Mouse (Mus musculus): ENCODE measurements around the gene Ranbp3l.
"Not testable (repeated sequence)": the region's sequence is repeated elsewhere in the genome, so short reads cannot be mapped to it uniquely, and the experiment has no call there.

Ranbp3l gene

DNA sequence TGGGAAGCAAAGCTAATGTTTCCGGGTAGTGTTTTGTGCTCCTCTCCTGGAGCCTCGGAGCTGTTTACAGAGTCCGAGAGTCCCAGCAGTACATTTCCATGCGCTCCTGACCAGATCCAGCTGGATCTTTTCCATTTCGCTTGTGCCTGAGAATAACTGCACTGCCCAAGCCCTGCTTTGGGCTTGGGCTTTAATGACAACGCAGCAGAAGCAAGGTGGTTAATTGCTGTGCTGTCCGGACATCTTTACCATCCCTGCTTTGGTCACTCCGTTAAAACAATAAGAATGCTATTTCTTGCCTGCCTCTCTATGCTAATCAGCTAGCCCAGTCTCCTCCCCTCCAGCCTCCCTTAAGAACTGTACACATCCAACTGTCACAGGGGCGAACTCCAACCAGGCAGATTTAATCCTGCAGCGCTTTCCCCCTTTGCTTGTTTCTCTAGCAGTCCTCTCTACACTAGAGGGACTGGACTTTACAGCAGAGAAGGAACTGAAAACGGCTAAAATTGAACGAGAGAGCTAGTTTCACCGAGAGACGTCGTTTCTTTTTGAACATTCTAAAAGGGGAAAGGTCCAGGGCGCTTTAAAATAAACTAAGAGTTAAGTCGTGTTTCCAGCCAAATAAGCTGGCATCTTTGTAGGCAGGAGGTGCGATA lies at the start of gene Ranbp3l:
Gene Ranbp3l, plus strand, starts transcription at position 377 of the 656 bp plus-strand sequence.
- no peak for DNase-seq (ENCODE audit: low spot score)

DNA sequence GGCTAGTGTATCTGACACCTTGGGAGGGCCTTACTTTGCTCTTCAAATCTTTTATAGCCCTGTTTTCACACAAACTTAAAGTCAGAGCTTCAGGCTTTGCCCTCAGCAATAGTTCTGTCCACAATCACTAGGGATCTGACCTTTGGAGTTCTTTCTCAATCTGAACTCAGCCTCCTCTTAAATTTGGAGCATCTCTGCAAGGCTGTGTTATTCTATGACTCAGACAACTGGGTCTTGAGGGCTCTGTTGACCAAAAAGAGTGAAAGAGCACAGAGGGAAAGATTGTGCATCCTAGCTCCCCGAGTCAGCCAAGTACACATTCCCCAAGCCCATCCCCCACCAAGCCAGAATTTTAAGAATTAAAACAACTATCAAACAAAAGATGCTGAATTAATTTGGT lies 37.7 kb upstream of the Ranbp3l start:
- DNase-seq (ENCODE audit: low spot score): no peak

DNA sequence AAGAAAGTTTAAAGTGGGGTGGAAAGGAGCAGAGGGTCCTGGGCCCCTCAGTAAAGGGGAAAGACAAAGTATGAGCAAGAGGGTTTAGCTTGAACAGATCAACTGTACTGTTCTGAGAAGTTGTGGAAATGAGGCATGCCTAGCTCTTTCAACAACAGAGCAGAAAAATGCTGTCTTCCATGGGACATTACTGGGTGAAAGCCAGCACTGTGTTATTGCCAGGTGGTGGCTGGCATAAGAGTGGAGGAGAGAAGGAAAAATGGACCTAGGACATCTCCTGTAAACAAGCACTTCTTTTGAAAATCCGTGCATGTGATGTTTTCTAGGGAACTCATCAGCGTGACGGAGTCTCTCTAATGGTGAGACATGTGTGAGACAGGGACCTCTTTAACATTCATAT lies 30.8 kb upstream of the Ranbp3l start:
- no peak for DNase-seq (ENCODE audit: low spot score)

GRCm38 (mm10) chr15:8940861-8941260 lies 26.9 kb upstream of the Ranbp3l start:
- DNase-seq (ENCODE audit: low spot score): no peak

- DNase-seq (ENCODE audit: low spot score): no peak
Measured at GRCm38 (mm10) chr15:8950856-8951255, 16.9 kb upstream of the Ranbp3l start.

DNA sequence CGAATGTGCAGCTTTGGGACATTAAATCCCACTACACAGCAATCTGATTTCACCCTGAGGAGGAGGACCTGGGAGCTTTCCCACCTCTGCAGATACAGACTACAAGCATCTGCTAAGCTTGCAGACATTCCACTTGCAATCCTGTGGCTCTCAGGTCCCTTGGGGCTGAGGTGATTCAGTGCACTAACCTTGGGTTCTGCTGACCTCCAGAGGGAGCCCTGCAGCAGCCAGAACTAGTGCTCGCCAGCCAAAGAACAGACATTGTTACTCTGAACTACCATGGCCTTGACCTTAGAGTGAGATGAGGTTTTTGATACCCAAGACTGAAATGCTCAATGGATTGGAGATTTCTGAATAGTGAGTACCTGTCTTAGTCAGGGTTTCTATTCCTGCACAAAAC lies 4.4 kb upstream of the Ranbp3l start:
- DNase-seq (ENCODE audit: low spot score): no peak

- DNase-seq (ENCODE audit: low spot score): no peak
Measured at GRCm38 (mm10) chr15:8968229-8968595, 463 bp downstream of the Ranbp3l start.

DNA sequence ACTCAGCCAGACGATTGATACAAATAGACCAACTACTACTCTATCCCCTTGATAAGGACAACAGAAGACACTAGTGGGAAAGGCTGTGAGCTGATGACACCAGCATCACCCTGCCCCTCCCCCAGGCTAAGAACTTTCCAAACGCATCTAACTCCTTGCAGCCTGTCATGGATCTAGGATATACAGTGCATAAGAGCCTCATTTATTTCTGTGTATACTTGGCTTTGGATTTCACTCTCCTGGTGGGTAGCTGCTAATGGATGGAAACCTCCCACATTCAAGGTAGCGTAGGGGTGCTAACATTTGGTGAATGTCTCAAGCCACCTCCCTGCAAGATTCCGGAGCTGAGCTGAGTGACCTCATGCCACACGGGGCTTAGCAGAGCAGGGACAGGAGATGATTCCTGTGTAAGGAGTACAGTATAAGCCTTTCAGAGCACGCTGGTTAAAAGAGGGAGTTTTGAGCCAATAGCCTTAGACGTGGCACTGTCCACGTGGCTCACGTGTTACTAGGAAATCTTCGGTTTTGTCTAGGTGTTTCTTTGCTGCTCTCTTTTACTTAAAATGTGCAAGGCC lies 1.4 kb downstream of the Ranbp3l start:
- DNase-seq (ENCODE audit: low spot score): no peak

DNA sequence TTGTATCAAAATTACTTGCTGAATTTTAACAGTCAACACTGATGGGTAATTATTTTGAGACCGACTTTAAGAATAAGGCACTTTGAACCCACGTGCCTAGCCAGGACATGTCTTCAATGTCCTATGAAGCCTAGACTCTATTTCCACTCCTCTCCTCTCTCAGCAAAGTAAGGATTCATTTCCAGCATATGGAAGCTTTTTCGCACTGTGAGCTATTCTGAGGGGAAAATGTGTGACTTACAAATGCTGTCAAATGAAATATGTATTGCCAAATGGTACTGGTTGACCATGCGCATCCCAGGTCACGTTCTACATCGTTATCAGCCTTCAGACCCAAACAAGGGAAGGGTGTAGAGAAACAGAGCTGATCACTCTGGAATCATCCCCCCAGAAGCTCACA lies 23.5 kb downstream of the Ranbp3l start:
- DNase-seq (ENCODE audit: low spot score): no peak

DNA sequence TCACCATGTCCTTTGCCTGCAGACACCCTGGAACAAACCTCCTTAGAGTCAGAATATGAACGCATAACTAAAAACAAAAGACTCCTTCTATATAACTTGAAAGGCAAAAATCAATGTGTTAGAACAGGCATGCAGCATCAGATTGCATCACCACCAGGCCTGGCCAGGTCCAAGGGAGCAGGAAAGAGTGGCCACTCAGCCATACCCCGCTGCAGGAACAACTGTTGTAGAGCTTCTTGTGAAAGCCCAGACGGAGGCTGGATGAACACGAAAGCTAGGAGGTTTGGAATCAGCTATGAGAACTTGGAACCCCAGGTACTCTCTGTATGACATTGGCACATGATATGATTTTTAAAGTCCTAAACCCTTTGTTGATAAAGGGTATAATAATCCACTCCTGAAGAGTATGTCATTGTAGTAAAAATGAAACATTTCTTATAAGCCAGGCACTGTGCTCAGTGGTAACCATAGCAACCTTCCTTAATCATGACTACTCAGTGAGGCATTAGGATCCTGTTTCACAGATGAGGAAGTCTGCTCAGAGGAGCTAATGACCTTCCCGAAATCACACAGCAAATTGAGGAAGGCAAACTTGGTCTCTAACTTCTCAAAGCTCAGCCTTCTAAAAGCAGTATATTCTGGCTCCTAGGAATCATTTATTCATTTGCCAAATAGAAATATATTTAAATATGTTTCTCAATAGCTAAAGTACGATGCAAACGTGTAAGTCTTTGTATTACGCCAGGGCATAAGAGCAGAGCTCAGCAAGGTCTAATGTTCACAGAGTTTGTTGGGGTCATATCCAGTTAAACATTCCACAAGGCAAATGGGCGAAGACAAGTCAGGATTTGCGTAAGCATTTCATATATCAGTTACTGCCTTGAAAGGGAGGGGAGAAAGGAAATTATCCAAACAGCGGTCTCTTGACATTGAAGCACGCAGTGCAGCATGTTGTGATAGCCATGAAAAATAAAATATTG lies 24.4 kb downstream of the Ranbp3l start:
- DNase-seq (ENCODE audit: low spot score): no peak

- DNase-seq (ENCODE audit: low spot score): no peak
Measured at GRCm38 (mm10) chr15:8994608-8995277, 27.0 kb downstream of the Ranbp3l start.

DNA sequence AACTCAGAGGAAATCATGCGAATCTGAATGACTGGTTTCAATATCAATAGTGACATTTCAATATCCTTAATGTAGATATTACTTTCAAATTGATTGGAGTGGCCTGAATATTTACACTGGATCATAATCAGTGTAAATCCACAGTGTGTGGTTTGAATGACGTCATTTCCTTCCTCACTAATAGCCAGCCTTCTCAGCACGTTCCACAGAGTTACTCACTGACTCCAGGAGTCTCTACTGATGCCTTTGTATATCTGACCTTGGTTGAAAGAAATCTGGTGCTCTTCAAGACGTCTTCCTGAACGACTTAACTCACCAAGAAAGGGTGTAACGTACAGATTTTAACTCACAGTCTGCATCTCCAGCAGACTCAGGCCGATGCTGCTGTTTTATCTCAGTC lies 27.7 kb downstream of the Ranbp3l start:
- no peak for DNase-seq (ENCODE audit: low spot score)

GRCm38 (mm10) chr15:9002762-9003161 lies 35.0 kb downstream of the Ranbp3l start:
- no peak for DNase-seq (ENCODE audit: low spot score)

- no peak for DNase-seq (ENCODE audit: low spot score)
Measured at GRCm38 (mm10) chr15:9009196-9009595, 41.4 kb downstream of the Ranbp3l start.

GRCm38 (mm10) chr15:9014541-9014940 lies 46.8 kb downstream of the Ranbp3l start:
- DNase-seq (ENCODE audit: low spot score): no peak

DNA sequence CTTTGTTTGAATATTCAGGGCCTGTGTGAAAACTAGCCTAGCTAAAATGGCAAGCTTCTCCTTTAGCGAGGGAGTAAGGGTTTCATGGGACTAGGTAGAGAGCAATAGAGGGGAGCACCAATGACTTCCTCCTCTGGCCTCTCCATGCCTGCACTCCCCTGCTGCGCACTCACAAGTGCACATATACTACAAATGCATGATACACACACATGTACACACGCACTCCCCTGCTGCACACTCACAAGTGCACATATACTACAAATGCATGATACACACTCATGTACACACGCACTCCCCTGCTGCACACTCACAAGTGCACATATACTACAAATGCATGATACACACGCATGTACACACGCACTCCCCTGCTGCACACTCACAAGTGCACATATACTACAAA lies 47.7 kb downstream of the Ranbp3l start:
- not testable (repeated sequence) for DNase-seq (ENCODE audit: low spot score)

GRCm38 (mm10) chr15:9055704-9056103 lies 88.0 kb downstream of the Ranbp3l start:
- DNase-seq (ENCODE audit: low spot score): no peak

DNA sequence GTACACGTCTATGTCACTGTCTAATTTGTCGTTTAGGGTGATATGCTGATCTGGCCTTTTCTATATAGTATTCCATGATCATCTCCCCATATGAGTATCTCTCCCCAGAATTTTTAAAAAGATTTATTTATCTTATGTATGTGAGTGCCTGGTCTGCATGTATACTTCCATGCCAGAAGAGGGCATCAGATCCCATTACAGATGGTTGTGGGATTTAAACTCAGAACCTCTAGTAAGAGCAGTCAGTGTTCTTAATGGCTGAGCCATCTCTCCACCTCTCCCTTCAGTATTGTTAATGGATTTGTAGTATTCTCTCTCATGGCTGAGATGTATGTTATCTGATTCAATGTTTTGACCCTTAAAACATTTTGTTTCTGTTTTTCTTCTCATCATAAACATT lies 92.1 kb downstream of the Ranbp3l start:
- DNase-seq (ENCODE audit: low spot score): no peak

GRCm38 (mm10) chr15:9061150-9061882 lies 93.6 kb downstream of the Ranbp3l start:
- DNase-seq (ENCODE audit: low spot score): no peak

DNA sequence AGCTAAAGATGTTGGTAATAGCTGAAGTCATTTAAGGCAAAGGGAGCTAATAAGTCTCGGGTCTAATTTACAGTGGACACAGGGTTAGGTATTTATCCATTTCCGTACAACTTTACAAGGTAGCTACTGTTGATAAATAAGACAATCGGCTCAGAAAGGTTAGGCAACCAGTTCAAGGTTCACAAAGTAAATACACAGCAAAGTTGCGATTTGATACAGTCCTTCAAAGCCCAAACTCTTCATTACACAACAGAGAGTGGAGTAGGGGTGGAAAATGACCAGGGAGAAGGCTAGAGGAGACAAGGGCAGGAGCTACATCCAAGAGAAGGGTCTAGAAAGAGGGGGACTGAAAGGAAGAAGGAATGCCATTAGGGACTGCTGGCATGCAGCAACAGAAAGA lies 101.1 kb downstream of the Ranbp3l start:
- no peak for DNase-seq (ENCODE audit: low spot score)

GRCm38 (mm10) chr15:9070353-9070752 lies 102.6 kb downstream of the Ranbp3l start:
- no peak for DNase-seq (ENCODE audit: low spot score)

All from lung, postnatal 25 days (tissue).